Mouse (Mus musculus) liver, postnatal 0 days (tissue): Measurements from ENCODE around the gene Spin4.

Source experiments
- CTCF ChIP-seq: sonication (generic); IDR thresholded peaks from 2 replicates; pipeline ENCODE4 v1.5.1; 2016; ENCODE audit warnings: antibody characterized with exemption, low read depth
- EP300 ChIP-seq: IDR thresholded peaks from 2 replicates; pipeline ENCODE4 v1.6.1; 2016; ENCODE audit warnings: antibody characterized with exemption, low read depth, mild to moderate bottlenecking

DNA sequence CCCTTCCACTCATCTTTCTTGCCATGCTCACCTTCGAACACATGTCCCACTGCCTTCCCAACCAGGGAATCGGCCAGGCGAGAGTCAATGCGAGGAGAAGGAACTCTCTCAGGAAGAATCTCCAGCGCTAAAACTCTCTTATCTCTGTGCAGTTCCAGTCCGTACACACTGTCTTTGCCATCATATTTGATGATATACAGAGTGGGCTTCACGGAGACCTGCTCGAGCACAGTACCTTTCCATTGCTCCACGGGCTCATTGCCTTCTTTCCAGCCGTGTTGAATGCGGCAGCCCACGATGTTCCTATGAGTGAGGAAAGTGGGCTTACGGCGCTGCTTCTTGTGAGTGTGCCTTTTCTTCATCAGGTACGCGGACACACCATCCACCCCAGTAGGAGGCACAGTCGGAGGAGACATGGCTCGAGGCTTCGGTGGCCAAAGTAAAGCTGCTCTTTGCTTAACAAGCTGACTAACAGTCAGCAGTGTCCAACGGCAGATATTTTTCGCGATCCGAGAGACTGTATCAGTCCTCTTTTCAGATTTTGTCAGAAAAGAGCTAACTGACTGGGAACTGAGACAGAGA lies 612 bp downstream of the Spin4 start:
- no peak for TF ChIP-seq CTCF
- TF ChIP-seq EP300, result no peak
